Mouse (Mus musculus) retina, embryonic 14.5 days (tissue): ENCODE measurements around the gene Acvr1b.

Experiments
- DNase-seq: peaks from one replicate; pipeline ENCODE4 v3.0.0-alpha.2; 2015; ENCODE audit warnings: low spot score

Acvr1b gene

DNA sequence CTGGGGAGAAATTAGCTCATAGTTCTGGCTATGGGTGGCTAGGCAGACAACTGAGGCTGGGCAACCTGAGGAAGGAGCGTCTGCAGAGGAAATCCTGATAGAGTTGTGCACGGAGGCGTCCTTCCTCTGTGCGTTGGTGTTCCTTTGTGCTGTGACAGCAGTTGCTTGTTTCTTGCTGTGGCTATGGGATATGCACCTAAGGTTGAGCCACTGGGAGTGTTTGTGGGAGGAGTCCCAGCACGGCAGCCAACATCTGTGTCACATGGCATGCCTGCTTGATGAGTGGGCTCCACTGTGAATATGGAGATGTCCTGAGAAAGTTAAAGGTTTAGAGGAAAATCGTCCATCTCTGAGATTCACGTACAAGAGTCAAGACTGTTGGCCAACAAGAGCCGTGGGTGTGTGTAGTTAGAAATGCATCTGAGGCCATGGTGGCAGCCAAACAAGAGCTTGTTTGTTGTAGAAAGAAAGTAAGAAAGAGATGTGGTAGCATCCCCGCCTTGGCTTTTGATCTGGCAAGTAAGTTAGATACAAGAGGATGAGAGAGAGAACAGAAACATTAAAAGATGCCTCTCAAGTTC, 76.4 kb downstream of the Acvr1b start:
- DNase-seq, result no peak

DNA sequence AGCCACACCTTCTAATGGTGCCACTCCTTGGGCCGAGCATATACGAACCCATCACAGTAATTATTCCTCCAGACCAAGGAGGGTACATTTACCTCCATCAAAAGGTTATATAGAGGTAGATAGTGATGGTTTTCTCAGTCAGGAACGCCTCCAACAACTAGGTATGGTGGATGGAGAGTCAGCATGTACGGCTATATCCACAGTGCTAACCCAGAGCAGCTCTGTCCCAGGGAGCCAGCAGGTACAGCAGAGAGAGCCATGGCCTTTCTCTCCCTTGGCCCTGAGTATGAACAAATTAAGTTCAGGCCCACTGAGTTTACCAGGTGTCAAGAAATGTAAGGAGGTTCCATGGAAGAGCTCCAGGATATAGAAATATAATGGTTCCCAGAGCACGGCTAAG, 78.1 kb downstream of the Acvr1b start:
- no peak for DNase-seq

DNA sequence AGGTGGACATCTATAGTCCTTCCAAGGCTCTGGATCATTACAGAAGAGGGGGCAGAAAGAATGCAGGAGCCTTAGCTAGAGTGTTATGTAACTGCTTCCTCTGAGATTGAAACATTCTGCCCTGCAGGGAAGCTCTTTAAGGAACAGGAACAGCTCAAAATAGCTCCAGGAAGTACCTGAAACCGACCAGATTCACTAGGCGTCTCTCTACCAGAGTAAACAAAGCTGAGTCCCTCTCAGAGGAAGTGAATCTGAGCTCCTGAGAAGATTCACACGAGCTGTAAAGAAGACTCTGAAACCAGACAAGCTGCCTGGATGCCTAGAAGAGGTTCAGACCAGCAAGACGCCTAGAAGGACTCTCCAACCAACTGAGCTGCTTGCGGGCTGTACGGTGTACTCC, 78.7 kb downstream of the Acvr1b start:
- no peak for DNase-seq

DNA sequence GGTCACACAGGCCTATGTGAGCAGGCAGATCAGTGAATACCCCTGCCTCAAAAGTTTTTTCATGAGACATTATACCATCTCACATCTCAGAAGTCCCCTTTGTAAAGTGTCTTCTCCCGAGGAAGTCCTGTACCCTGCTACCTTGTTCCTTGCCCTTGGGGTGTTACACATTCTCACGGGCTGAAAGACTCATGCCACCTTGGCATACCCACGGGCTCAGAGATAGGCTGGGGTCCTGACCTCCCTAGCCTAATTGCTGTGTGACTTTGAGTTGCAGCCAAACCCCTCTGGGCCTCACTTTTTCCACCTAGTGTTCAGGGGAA, 79.7 kb downstream of the Acvr1b start:
- no peak for DNase-seq

DNA sequence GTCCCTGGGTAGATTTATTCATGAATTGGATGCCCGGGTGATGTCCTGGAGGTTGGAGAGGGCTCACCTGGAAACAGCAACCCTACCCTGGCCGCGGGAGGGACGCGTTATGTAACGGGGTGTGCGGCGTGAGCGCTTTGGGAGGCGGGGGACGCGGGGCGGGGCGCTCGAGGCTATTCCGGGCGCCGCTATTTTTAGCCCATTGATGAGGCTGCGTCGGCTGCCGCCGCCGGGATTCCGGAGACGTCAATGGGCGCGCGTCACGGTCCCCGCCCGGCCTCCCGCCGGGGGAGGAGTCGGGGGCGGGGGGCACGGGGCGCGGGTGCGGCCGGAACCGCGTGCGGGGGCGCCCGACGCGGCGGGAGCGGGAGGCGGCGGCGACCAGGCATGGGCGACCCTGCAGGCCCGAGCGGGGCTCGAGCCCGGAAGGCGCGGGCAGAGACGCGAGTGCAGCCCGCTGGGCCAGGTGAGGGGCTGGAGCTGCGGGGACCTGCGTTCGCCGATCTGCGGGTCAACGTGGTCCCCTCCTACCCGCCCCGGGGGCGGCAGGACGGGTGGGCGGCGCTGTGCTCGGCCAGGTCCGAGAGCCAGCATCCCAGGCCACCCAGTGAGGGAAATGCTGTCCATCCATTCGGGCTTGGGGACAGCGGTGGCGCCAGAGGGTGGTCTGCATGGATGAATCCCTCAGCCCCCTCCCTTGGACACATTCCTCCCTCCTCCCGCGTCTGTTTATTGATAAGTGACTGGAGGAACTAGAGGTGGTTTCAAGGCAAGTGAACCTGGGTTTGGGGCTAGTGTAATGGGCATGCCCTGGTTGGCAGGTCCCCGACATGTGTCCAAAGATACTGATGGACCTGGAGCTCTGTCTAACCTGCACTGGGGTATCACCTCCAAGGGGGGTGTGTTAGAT, 80.3 kb downstream of the Acvr1b start, which contains the start of gene Nr4a1:
Gene Nr4a1 (plus strand): TSS at position 384 of the 910 bp plus-strand sequence.
- DNase-seq, result peak; percentile 72

DNA sequence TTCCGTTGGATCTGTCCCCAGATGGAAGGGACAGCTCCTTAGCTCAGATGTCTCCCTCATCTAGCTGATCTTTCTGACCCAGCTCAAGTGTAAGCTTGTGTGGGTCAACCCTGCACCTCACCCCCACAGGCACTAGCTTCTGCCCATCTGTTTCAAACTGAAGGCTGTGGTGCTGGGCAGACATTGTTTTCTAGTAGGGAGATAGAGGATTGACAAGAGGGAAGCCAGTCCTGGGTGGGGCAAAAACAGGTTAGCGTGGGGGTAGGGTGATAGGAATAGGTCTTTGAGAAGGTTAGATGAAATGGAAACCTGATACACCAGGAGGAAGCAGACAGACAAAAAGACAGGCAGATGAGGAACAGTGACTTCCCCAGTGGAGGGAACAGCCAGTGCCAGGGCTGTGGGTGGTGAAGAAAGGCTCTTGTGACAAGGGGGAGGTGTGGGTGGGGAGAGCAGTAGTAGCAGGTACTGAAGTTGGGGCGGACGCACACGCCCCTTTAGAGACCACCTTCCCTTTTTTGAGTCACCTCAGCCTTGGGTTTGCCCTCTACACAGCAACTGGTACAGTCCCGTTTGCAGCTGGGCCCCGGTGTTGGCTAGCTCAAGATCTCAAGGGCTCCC, 82.1 kb downstream of the Acvr1b start:
- no peak for DNase-seq

DNA sequence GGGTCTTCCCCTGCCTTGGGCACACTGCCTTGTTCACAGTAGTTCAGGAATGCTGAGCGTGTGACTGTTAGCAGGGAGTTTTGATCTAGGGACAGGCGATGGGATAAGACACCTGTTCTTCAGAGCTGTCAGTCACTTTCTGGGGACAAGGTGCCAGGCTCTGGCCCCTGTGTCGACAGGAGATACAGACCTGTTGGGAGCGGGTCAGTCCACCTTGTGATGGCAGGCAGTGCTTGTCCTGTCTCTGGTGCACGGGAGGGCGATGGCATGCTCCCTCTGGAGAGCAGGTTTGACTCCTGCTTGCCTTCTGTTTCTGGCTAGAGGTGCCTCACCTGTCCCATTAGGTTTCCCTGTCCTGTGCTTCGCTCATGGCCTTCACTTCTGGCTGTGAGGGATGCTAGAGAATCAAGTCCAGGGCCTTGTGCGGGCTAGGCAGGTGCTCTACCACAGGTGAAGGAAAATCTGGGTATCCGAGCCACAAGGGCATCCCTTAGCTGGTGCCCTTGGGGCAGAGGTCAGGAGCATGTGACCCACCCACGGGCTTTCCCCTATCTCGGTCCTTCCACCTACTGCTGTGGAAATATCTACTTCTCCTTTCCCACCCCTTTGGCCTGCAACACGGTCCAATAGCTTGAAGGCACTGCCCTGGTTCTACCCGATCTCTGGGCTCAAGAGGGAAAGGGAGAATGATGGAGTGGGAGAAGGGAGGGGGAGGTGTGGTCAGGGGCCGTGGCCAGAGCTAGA, 82.8 kb downstream of the Acvr1b start:
- no peak for DNase-seq

DNA sequence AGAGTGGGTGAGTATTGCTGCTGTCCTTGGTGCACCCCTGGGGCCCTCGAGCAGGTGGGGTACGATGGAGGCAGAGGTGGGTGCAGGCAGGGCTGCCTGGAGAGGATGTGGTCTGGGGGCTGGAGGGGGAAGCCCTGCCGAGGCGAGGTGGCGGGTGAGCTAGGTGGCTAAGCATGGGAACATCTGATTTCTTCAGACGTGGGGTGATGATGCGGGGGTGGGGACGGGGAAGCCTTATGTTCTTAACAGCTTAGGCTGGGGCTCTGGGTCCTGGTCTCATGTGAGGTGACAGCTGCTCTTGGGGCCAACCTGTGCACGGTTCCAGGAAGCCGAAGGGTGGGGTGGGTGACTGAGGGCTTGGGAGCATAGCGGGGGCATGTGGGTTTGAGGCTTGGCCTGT, 84.6 kb downstream of the Acvr1b start:
- DNase-seq, result no peak

DNA sequence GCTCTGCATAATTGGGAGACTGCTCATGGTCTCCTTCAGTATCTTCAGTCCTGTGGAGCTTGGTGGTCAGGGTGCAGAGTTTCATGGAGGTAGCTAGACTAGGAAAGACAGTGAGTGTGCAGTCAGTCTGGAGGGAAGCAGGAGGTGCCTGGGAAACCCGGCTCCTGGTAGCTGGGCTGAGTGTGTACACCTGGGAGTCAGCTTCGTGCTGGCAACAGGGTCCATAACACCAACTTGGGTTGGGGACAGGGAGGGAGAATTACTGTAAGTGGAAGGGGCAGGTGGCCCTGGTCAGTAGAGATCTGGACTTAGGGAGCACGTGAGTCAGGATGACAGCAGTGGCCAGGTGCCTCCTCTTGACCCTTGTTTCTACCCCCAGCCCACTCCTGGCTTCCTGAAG, 86.1 kb downstream of the Acvr1b start:
- no peak for DNase-seq

DNA sequence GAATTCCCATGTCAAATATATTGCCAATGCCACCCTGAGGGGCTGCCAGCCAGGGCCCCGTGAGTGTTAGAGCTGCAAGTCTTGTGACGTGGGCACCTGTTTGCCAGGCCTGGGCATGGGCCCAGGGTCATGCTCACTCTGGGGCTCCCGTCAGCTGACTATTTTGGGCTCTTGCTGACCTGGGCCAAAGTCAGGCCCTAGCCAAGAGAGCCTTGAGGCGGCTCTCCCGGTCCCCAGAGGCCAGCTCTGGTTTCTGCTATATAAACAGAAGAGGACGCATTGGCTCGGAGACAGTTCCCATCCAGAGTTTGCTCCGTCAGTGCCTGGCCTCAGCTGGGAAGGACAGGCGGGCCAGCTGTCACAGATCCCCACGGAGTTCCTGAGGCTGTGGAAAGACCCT, 86.5 kb downstream of the Acvr1b start:
- DNase-seq, result no peak

DNA sequence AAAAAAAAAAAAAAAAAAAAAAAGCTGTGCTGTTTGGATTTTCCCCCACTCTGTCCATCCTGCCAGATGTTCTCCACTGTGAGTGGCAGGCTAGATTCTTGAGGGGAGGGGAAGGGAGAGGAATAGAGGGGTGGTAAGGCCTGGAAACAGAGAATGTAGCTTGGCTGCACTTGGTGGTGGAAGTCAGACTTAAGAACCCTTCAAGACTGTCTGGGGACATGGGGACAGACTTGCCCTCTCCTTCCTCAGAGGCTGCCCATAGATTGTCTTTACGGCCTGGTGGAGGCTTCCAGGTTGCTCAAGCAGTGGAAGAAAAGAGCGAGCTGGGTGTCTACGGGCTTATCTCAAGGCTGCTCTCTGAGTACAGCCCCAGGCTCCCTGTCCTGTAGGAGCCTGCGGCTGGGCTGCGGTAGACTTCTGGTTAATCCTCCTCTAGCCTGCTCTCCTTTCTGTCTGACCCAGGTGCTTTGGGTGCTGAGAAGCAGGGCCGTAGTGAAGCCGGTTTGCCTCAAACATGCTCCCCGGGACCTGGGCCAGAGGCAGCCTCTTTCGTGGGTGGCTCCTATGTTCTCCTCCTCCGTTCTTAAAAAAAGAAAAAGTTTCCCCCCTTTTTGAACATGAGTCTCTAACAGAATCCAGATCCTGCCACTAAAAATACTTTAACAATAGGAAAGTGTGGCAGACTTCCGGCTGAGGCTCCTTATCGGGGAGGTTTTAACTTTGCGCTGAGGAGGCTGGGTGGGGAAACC, 87.2 kb downstream of the Acvr1b start:
- no peak for DNase-seq

DNA sequence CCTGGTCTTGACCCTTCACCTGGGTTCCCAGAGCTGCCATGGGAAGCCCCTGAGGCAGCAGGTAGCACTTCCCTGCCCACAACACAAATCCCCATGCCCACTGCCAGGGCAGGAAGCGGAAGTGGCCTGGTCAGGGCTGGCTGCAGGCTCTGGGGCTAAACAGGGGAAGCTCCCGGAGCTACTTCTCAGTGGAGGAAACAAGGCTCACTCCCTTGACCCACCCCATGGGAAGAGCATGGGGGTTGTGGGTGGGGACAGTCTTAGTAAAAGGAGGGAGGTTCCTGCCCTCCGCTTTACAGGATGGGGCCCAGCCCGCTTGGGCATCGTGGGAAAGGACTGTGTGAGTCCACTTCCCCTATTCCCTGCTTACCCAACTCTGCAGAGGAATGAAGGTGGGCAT, 88.6 kb downstream of the Acvr1b start:
- no peak for DNase-seq
